Mouse (Mus musculus): ENCODE results near the gene Nrip2.
"Not testable (repeated sequence)": the region's sequence is repeated elsewhere in the genome, so short reads cannot be mapped to it uniquely, and the experiment has no call there.

Nrip2 gene

GRCm38 (mm10) chr6:128398996-128399395, at the start of gene Nrip2:
Nrip2 (plus strand) TSS chr6:128399296.
- in situ Hi-C loops (cut with MboI; ENCODE audit: low sequenced_read_pairs), result no loop called here

- in situ Hi-C loops (cut with MboI; ENCODE audit: low sequenced_read_pairs), result no loop called here
Observed at GRCm38 (mm10) chr6:128349711-128350110, 49.4 kb upstream of the Nrip2 start.

- in situ Hi-C loops (cut with MboI; ENCODE audit: low sequenced_read_pairs), result no loop called here
Observed at GRCm38 (mm10) chr6:128354140-128354539, 45.0 kb upstream of the Nrip2 start.

- in situ Hi-C loops (cut with MboI; ENCODE audit: low sequenced_read_pairs), result no loop called here
Observed at GRCm38 (mm10) chr6:128355201-128355681, 43.9 kb upstream of the Nrip2 start.

GRCm38 (mm10) chr6:128355726-128356416, 43.2 kb upstream of the Nrip2 start, which contains the start of gene Tulp3:
Tulp3 (minus strand) TSS chr6:128355851.
- in situ Hi-C loops (cut with MboI; ENCODE audit: low sequenced_read_pairs), result no loop called here

- in situ Hi-C loops (cut with MboI; ENCODE audit: low sequenced_read_pairs), result no loop called here
Observed at GRCm38 (mm10) chr6:128358999-128359398, 40.1 kb upstream of the Nrip2 start.

- in situ Hi-C loops (cut with MboI; ENCODE audit: low sequenced_read_pairs), result no loop called here
Observed at GRCm38 (mm10) chr6:128361901-128362300, 37.2 kb upstream of the Nrip2 start.

- in situ Hi-C loops (cut with MboI; ENCODE audit: low sequenced_read_pairs), result no loop called here
Observed at GRCm38 (mm10) chr6:128362381-128363006, 36.6 kb upstream of the Nrip2 start, which contains the start of the genes Rhno1 and Foxm1. Rhno1 (minus strand) TSS chr6:128362911. Foxm1 (plus strand) TSS chr6:128362967.

- in situ Hi-C loops (cut with MboI; ENCODE audit: low sequenced_read_pairs), result no loop called here
Observed at GRCm38 (mm10) chr6:128363007-128363825, 35.9 kb upstream of the Nrip2 start.

GRCm38 (mm10) chr6:128364721-128365120, 34.4 kb upstream of the Nrip2 start:
- in situ Hi-C loops (cut with MboI; ENCODE audit: low sequenced_read_pairs), result no loop called here

GRCm38 (mm10) chr6:128366466-128366865, 32.6 kb upstream of the Nrip2 start:
- in situ Hi-C loops (cut with MboI; ENCODE audit: low sequenced_read_pairs), result no loop called here

GRCm38 (mm10) chr6:128370040-128370439, 29.1 kb upstream of the Nrip2 start:
- in situ Hi-C loops (cut with MboI; ENCODE audit: low sequenced_read_pairs), result no loop called here

- in situ Hi-C loops (cut with MboI; ENCODE audit: low sequenced_read_pairs), result no loop called here
Observed at GRCm38 (mm10) chr6:128375192-128375591, 23.9 kb upstream of the Nrip2 start, which contains the start of the genes Tex52 and Gm44596. Tex52 (plus strand) TSS chr6:128375456. Gm44596 (plus strand) TSS chr6:128375503.

- in situ Hi-C loops (cut with MboI; ENCODE audit: low sequenced_read_pairs), result no loop called here
Observed at GRCm38 (mm10) chr6:128376371-128377085, 22.6 kb upstream of the Nrip2 start.

- in situ Hi-C loops (cut with MboI; ENCODE audit: low sequenced_read_pairs), result no loop called here
Observed at GRCm38 (mm10) chr6:128379636-128380035, 19.5 kb upstream of the Nrip2 start.

- in situ Hi-C loops (cut with MboI; ENCODE audit: low sequenced_read_pairs), result not testable (repeated sequence)
Observed at GRCm38 (mm10) chr6:128380594-128381167, 18.4 kb upstream of the Nrip2 start.

GRCm38 (mm10) chr6:128381254-128381653, 17.8 kb upstream of the Nrip2 start:
- in situ Hi-C loops (cut with MboI; ENCODE audit: low sequenced_read_pairs), result no loop called here

- in situ Hi-C loops (cut with MboI; ENCODE audit: low sequenced_read_pairs), result no loop called here
Observed at GRCm38 (mm10) chr6:128383752-128384151, 15.3 kb upstream of the Nrip2 start.

GRCm38 (mm10) chr6:128385026-128385425, 14.1 kb upstream of the Nrip2 start:
- in situ Hi-C loops (cut with MboI; ENCODE audit: low sequenced_read_pairs), result no loop called here

- in situ Hi-C loops (cut with MboI; ENCODE audit: low sequenced_read_pairs), result no loop called here
Observed at GRCm38 (mm10) chr6:128389185-128389584, 9.9 kb upstream of the Nrip2 start.
